Mouse (Mus musculus) heart, adult 2 months (tissue): Measurements from ENCODE around the gene Dad1. TPM values are rescaled to one million over a fixed set of nuclear protein-coding genes. Genes with fewer than 3 reads are reported as not detected.
A peak's percentile ranks its signal among the peaks of the same experiment; 100 is the strongest.

Experiments
- DNase-seq, 2 experiments: peaks; one replicate each; pipeline ENCODE4 v3.0.0; 2021
- H3K27ac ChIP-seq: fragments of 200-600 bp; 2 replicates; pipeline ENCODE4 v1.8.1; 2022
- H3K27me3 ChIP-seq: fragments of 200-500 bp; 2 replicates; pipeline ENCODE4 v1.6.1; 2012; ENCODE audit warnings: mild to moderate bottlenecking, low read length, inconsistent platforms, mixed read lengths; ENCODE audit not compliant: control insufficient read depth, insufficient read depth
- H3K36me3 ChIP-seq: fragments of 200-500 bp; 2 replicates; pipeline ENCODE4 v1.6.1; 2012; ENCODE audit warnings: low read length, inconsistent platforms; ENCODE audit not compliant: control insufficient read depth, insufficient read depth
- H3K4me1 ChIP-seq: fragments of 200-500 bp; 2 replicates; pipeline ENCODE4 v1.6.1; 2011; ENCODE audit warnings: low read length; ENCODE audit not compliant: control insufficient read depth, insufficient read depth
- H3K4me3 ChIP-seq: fragments of 200-600 bp; 2 replicates; pipeline ENCODE4 v1.8.1; 2022
- H3K79me2 ChIP-seq: fragments of 200-500 bp; replicated peaks from 2 replicates; pipeline ENCODE4 v1.6.1; 2012; ENCODE audit warnings: mild to moderate bottlenecking, inconsistent platforms, low read length, moderate library complexity, mixed read lengths; ENCODE audit not compliant: control insufficient read depth, insufficient read depth
- H3K9ac ChIP-seq: fragments of 200-500 bp; 2 replicates; pipeline ENCODE4 v1.6.1; 2012; ENCODE audit warnings: low read depth, mild to moderate bottlenecking, control low read depth, inconsistent platforms, low read length, mixed read lengths
- CTCF ChIP-seq: fragments of 200-600 bp; IDR thresholded peaks from 2 replicates; pipeline ENCODE4 v1.8.1; 2022; ENCODE audit warnings: antibody characterized with exemption, mild to moderate bottlenecking, moderate library complexity
- EP300 ChIP-seq: fragments of 200-500 bp; IDR thresholded peaks from 2 replicates; pipeline ENCODE4 v1.6.1; 2011; ENCODE audit warnings: low read depth, low read length, control low read depth; ENCODE audit not compliant: insufficient read depth
- POLR2A ChIP-seq: fragments of 200-500 bp; IDR thresholded peaks from 2 replicates; pipeline ENCODE4 v1.6.1; 2011; ENCODE audit warnings: mild to moderate bottlenecking, low read depth, low read length, control low read depth; ENCODE audit not compliant: insufficient read depth
- WGBS: fragments of 180-500 bp; shearing (Covaris S2); methylation state at CpG from one replicate; pipeline ENCODE4 v1.1.7; 2018; 5-methylcytosine and 5-hydroxymethylcytosine counted together
- intact Hi-C: fragments of 180-260 bp; cut with DNase I; formaldehyde crosslinking; loops from one replicate; pipeline ENCODE4 v1.15.1; 2025
- polyA plus RNA-seq: library from polyadenylated mRNA; depleted of rRNA; stranded (reverse); fragments of >200 nt; gene quantifications from 2 replicates; pipeline ENCODE4 v1.2.3, GENCODE M21; 2012
- total RNA-seq, 2 experiments: library from RNA; stranded (reverse); gene quantifications; 2 replicates each; pipeline ENCODE4 v1.2.3; 2021

The Dad1 gene
- total and polyA plus RNA-seq, 3 experiments, result 99.0 to 393 (median 115) TPM

GRCm38 (mm10) chr14:54197740-54198139 is 56.2 kb downstream of the Dad1 start:
- no peaks in the 10 kb centered on the region for H3K27me3 ChIP-seq
- DNase-seq, result no peak
- no peak overlapping the region for H3K9ac ChIP-seq
- peaks cover 2% of the 10 kb centered on the region; the same call in 1 of the 2 replicates for H3K4me1 ChIP-seq
- no peaks in the 10 kb centered on the region for H3K36me3 ChIP-seq
- TF ChIP-seq POLR2A (no peak), EP300 (no peak), CTCF (no peak)
- no peak overlapping the region for H3K4me3 ChIP-seq
- 45% methylated on average over 3 of the region's 3 CpGs for WGBS
- no peaks in the 10 kb centered on the region for H3K79me2 ChIP-seq
- H3K27ac ChIP-seq, result no peak overlapping the region; the same call in 1 of the 2 replicates
- intact Hi-C loops, result no loop called here

GRCm38 (mm10) chr14:54195838-54196423 is 58.0 kb downstream of the Dad1 start:
- intact Hi-C loops, result no loop called here
- Histone ChIP-seq H3K9ac (no peak overlapping the region), H3K79me2 (no peaks in the 10 kb centered on the region), H3K4me1 (peaks cover 3% of the 10 kb centered on the region), H3K27ac (no peak overlapping the region), H3K36me3 (no peaks in the 10 kb centered on the region), H3K27me3 (no peaks in the 10 kb centered on the region), H3K4me3 (no peak overlapping the region)
- WGBS, result 90% methylated on average over 6 of the region's 6 CpGs
- DNase-seq, result no peak
- TF ChIP-seq POLR2A, result no peak
- no peak for TF ChIP-seq CTCF
- TF ChIP-seq EP300, result no peak

- Histone ChIP-seq H3K79me2 (no peaks in the 10 kb centered on the region), H3K36me3 (peaks cover 4% of the 10 kb centered on the region; the same call in 1 of the 2 replicates), H3K27me3 (no peaks in the 10 kb centered on the region), H3K9ac (no peak overlapping the region), H3K4me1 (peaks cover 12% of the 10 kb centered on the region), H3K27ac (peak overlapping the region; percentile 15), H3K4me3 (no peak overlapping the region)
- TF ChIP-seq CTCF (no peak), EP300 (no peak), POLR2A (no peak)
- intact Hi-C loops, result no loop called here
- 79% methylated on average over 9 of the region's 9 CpGs for WGBS
- DNase-seq, result no peak
Measured at GRCm38 (mm10) chr14:54193354-54194133, 60.4 kb downstream of the Dad1 start.

GRCm38 (mm10) chr14:54192462-54192847 is 61.4 kb downstream of the Dad1 start:
- Histone ChIP-seq H3K27ac (peak overlapping the region; percentile 68), H3K4me1 (peaks cover 12% of the 10 kb centered on the region), H3K79me2 (no peaks in the 10 kb centered on the region), H3K36me3 (peaks cover 4% of the 10 kb centered on the region; the same call in 1 of the 2 replicates), H3K27me3 (no peaks in the 10 kb centered on the region), H3K9ac (no peak overlapping the region), H3K4me3 (no peak overlapping the region)
- intact Hi-C loops, result no loop called here
- DNase-seq, result peak in 1 of 2 experiments; percentile 36
- WGBS, result 45% methylated on average over 3 of the region's 3 CpGs
- TF ChIP-seq CTCF, result no peak
- TF ChIP-seq POLR2A, result no peak
- no peak for TF ChIP-seq EP300

GRCm38 (mm10) chr14:54191594-54192461 is 62.1 kb downstream of the Dad1 start:
- DNase-seq, result peak in 1 of 2 experiments; percentile 51
- TF ChIP-seq POLR2A (no peak), EP300 (no peak), CTCF (no peak)
- Histone ChIP-seq H3K79me2 (no peaks in the 10 kb centered on the region), H3K27me3 (no peaks in the 10 kb centered on the region), H3K27ac (peak overlapping the region; percentile 68), H3K4me1 (peaks cover 10% of the 10 kb centered on the region), H3K4me3 (no peak overlapping the region), H3K36me3 (peaks cover 4% of the 10 kb centered on the region; the same call in 1 of the 2 replicates), H3K9ac (no peak overlapping the region)
- intact Hi-C loops, result no loop called here
- WGBS, result 64% methylated on average over 18 of the region's 18 CpGs
